Mouse (Mus musculus) MEL (cell line): ENCODE measurements around the gene Anapc15-ps.

Source experiments
- CTCF ChIP-seq, 3 experiments: IDR thresholded peaks in 2 of 3; conservative IDR thresholded peaks in 1 of 3; 2 replicates each; pipeline ENCODE4 v1.5.1; 2011 to 2012; ENCODE audit warnings: low read length in 3 of 3, low read depth in 2 of 3, mild to moderate bottlenecking in 2 of 3, improper control_type of control experiment in 1 of 3, inconsistent platforms in 1 of 3, mixed read lengths in 1 of 3, moderate library complexity in 1 of 3; ENCODE audit not compliant: control insufficient read depth in 1 of 3, insufficient read depth in 1 of 3, poor library complexity in 1 of 3, severe bottlenecking in 1 of 3
- EP300 ChIP-seq, 2 experiments: IDR thresholded peaks; 2 replicates each; pipeline ENCODE4 v1.6.1; 2011; ENCODE audit warnings: improper control_type of control experiment in 2 of 2, low read length in 2 of 2, low read depth in 1 of 2, mild to moderate bottlenecking in 1 of 2
- MAFK ChIP-seq: IDR thresholded peaks from 2 replicates; pipeline ENCODE4 v1.6.1; 2011; ENCODE audit warnings: low read depth, mild to moderate bottlenecking, low read length, improper control_type of control experiment, borderline replicate concordance
- RAD21 ChIP-seq: IDR thresholded peaks from 2 replicates; pipeline ENCODE4 v1.6.1; 2011; ENCODE audit warnings: mild to moderate bottlenecking, low read depth, low read length, improper control_type of control experiment
- ZNF384 ChIP-seq: IDR thresholded peaks from 2 replicates; pipeline ENCODE4 v1.6.1; 2012; ENCODE audit warnings: low read depth, mild to moderate bottlenecking, inconsistent platforms, low read length, improper control_type of control experiment

GRCm38 (mm10) chr10:95660356-95660755, 12.9 kb downstream of the Anapc15-ps start:
- TF ChIP-seq MAFK (no peak), ZNF384 (no peak), CTCF (IDR thresholded peaks at IDR 0.05 in 2 of 3, conservative IDR thresholded peaks at IDR 0.05 in 1 of 3; ENCODE audit: control insufficient read depth in 1 of 3, insufficient read depth in 1 of 3, low read depth in 2 of 3, low read length in 3 of 3, poor library complexity in 1 of 3, severe bottlenecking in 1 of 3) (no peak), EP300 (IDR thresholded peaks at IDR 0.05; ENCODE audit: low read depth in 1 of 2, low read length in 2 of 2) (no peak), RAD21 (no peak)
